Mouse (Mus musculus): Measurements from ENCODE around the gene Gm572. TPM values are rescaled to one million over a fixed set of nuclear protein-coding genes. Genes with fewer than 3 reads are reported as not detected.

The Gm572 gene
- total RNA-seq, 2 experiments from 2014 or later = not detected

GRCm38 (mm10) chr4:148607758-148608157 is 35.4 kb upstream of the Gm572 start:
- TF ChIP-seq CTCF (IDR thresholded peaks at IDR 0.05) = peak; percentile 90
- Histone ChIP-seq H3K27ac (no peak overlapping the region), H3K4me3 (no peak overlapping the region)
- peak; percentile 72 to 81 for DNase-seq (ENCODE audit: extremely low spot score in 1 of 2, low spot score in 2 of 2)
- intact Hi-C loops (cut with DNase I) = loop anchor here (5.0 kb wide), 1 partner anchor 50 kb away; the partner anchor contains the start of gene Exosc10

- no peak for TF ChIP-seq CTCF (IDR thresholded peaks at IDR 0.05)
- Histone ChIP-seq H3K4me3 (no peak overlapping the region), H3K27ac (no peak overlapping the region)
- DNase-seq (ENCODE audit: extremely low spot score in 1 of 2, low spot score in 2 of 2) = no peak
- intact Hi-C loops (cut with DNase I) = loop anchor here (5.0 kb wide), 1 partner anchor 53 kb away; the partner anchor contains the start of gene Exosc10
Measured at GRCm38 (mm10) chr4:148609805-148610204, 33.3 kb upstream of the Gm572 start.

GRCm38 (mm10) chr4:148610631-148611364 is 32.3 kb upstream of the Gm572 start:
- intact Hi-C loops (cut with DNase I) = no loop called here

GRCm38 (mm10) chr4:148612557-148612956 is 30.6 kb upstream of the Gm572 start:
- TF ChIP-seq CTCF (IDR thresholded peaks at IDR 0.05) = no peak
- Histone ChIP-seq H3K4me3 (no peak overlapping the region), H3K27ac (no peak overlapping the region)
- intact Hi-C loops (cut with DNase I) = no loop called here
- no peak for DNase-seq (ENCODE audit: extremely low spot score in 1 of 2, low spot score in 2 of 2)

More at GRCm38 (mm10) chr4:148610631-148611364, 32.3 kb upstream of the Gm572 start:
- DNase-seq (ENCODE audit: extremely low spot score in 1 of 2, low spot score in 2 of 2) = no peak
- H3K27ac ChIP-seq = no peak overlapping the region
- no peak overlapping the region for H3K4me3 ChIP-seq
- no peak for TF ChIP-seq CTCF (IDR thresholded peaks at IDR 0.05)

- intact Hi-C loops (cut with DNase I) = no loop called here
- TF ChIP-seq CTCF (IDR thresholded peaks at IDR 0.05) = no peak
- Histone ChIP-seq H3K4me3 (no peak overlapping the region), H3K27ac (no peak overlapping the region)
- DNase-seq (ENCODE audit: extremely low spot score in 1 of 2, low spot score in 2 of 2) = no peak
Measured at GRCm38 (mm10) chr4:148613738-148614137, 29.4 kb upstream of the Gm572 start.

GRCm38 (mm10) chr4:148619805-148620204 is 23.3 kb upstream of the Gm572 start:
- intact Hi-C loops (cut with DNase I) = no loop called here
- DNase-seq (ENCODE audit: extremely low spot score in 1 of 2, low spot score in 2 of 2) = no peak
- Histone ChIP-seq H3K4me3 (no peak overlapping the region), H3K27ac (no peak overlapping the region)
- TF ChIP-seq CTCF (IDR thresholded peaks at IDR 0.05) = no peak

- no peak for DNase-seq (ENCODE audit: extremely low spot score in 1 of 2, low spot score in 2 of 2)
- no peak for TF ChIP-seq CTCF (IDR thresholded peaks at IDR 0.05)
- H3K4me3 ChIP-seq = no peak overlapping the region
- H3K27ac ChIP-seq = no peak overlapping the region
- intact Hi-C loops (cut with DNase I) = no loop called here
Measured at GRCm38 (mm10) chr4:148620718-148621117, 22.4 kb upstream of the Gm572 start.

- intact Hi-C loops (cut with DNase I) = no loop called here
- no peak overlapping the region for H3K4me3 ChIP-seq
- DNase-seq (ENCODE audit: extremely low spot score in 1 of 2, low spot score in 2 of 2) = no peak
- no peak for TF ChIP-seq CTCF (IDR thresholded peaks at IDR 0.05)
- no peak overlapping the region for H3K27ac ChIP-seq
Measured at GRCm38 (mm10) chr4:148622485-148622884, 20.6 kb upstream of the Gm572 start.

GRCm38 (mm10) chr4:148623609-148624008 is 19.5 kb upstream of the Gm572 start:
- no peak for DNase-seq (ENCODE audit: extremely low spot score in 1 of 2, low spot score in 2 of 2)
- TF ChIP-seq CTCF (IDR thresholded peaks at IDR 0.05) = no peak
- Histone ChIP-seq H3K4me3 (no peak overlapping the region), H3K27ac (no peak overlapping the region)
- intact Hi-C loops (cut with DNase I) = no loop called here

GRCm38 (mm10) chr4:148625010-148625409 is 18.1 kb upstream of the Gm572 start:
- TF ChIP-seq CTCF (IDR thresholded peaks at IDR 0.05) = no peak
- no peak for DNase-seq (ENCODE audit: extremely low spot score in 1 of 2, low spot score in 2 of 2)
- intact Hi-C loops (cut with DNase I) = no loop called here
- H3K4me3 ChIP-seq = peak overlapping the region; percentile 80
- H3K27ac ChIP-seq = no peak overlapping the region

GRCm38 (mm10) chr4:148625756-148626622 is 17.1 kb upstream of the Gm572 start:
- TF ChIP-seq CTCF (IDR thresholded peaks at IDR 0.05) = no peak
- no peak for DNase-seq (ENCODE audit: extremely low spot score in 1 of 2, low spot score in 2 of 2)
- intact Hi-C loops (cut with DNase I) = no loop called here
- Histone ChIP-seq H3K4me3 (peak overlapping the region; percentile 80), H3K27ac (peak overlapping the region; percentile 100)

- no peak; the same call in 1 of the 2 replicates for TF ChIP-seq CTCF (IDR thresholded peaks at IDR 0.05)
- Histone ChIP-seq H3K27ac (peak within 1 kb of the TSS; percentile 100), H3K4me3 (peak within 1 kb of the TSS; percentile 80)
- intact Hi-C loops (cut with DNase I) = no loop called here
- DNase-seq (ENCODE audit: extremely low spot score in 1 of 2, low spot score in 2 of 2) = peak; percentile 93 to 95
Measured at GRCm38 (mm10) chr4:148626623-148627185, 16.4 kb upstream of the Gm572 start, which contains the start of gene Tardbp. Gene Tardbp, minus strand, starts transcription at chr4:148627019.

All from left cerebral cortex, adult 2 months (tissue).